Mouse (Mus musculus) brain, embryonic 18.5 days (tissue): ENCODE data around the gene Filip1.

Experiments
- DNase-seq: peaks from one replicate; pipeline ENCODE4 v3.0.0-alpha.2; 2012; ENCODE audit warnings: low read depth, low spot score

Filip1 gene

DNA sequence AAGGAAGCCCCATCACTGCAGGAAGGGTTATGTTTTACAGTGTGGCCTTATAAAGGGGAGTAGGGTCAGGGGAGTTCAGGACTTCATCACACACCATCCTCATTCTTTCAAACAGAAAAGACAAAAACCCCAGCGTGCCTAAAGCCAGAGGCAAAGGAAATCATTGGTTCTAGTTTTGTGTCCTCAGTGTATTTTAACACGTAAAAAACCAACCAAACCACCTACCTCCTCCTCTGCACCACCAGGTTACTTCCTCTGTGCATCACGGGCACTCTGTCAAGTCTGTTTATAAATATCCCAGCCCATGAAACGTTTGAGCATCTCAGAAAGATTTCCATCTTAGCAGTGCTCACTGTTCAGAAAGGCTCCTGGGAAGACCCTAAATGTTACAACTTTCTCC, 98.4 kb downstream of the Filip1 start:
- no peak for DNase-seq

DNA sequence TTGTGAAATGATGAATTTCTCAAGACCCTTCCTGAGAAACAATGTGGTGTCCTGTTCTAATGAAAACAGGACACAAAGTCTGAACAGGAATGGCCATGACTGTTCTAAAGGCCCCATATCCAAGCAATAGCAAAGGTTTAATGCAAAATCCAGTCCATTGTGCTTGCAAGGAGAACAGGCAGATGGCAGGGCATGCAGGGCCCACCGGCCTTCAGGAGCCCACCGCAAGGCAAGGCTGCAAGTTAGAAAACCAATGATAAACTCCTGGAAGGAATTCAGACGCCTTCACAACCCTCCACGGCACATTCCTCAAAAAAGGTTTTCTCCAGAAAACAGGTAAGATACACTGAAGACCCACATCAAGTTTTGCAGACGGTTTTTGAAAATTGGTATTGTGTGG, 99.7 kb downstream of the Filip1 start:
- DNase-seq: no peak

DNA sequence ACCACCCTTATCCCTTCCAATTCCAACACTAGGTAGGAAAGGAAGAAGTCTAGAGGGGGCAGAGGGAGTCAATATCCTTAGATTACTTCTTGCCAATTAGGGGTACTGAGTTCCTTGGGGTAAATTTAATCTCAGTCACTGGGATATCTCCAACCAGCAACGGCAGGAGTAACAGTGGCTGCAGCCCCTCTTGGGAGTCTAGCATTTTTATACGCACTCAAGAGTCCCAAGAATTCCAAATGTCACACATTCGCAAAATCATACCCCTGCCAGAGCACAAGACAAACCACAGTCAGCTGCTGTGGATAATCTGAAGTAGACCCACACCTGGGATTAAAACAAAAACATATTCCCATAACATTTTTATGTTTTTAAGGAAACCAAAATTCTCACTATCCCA, 102.5 kb downstream of the Filip1 start:
- DNase-seq: no peak

DNA sequence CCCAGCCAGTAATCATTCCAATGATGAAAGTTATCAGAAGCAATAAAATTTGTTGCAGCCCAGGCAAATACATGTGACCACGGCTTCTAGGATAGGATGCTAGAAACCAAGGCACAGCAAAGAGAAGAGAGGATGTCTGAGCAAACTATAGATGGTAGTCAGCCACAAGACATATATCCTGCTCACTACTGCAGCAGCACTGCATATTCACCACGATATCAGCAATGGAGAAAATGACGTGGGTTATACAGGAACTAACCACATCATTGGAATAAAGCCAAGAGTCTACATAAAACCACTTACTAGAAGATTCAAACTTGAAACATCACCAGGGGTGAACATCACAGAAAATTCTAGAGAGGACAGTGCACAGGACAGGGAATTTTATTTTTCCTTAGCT, 113.8 kb downstream of the Filip1 start:
- no peak for DNase-seq

DNA sequence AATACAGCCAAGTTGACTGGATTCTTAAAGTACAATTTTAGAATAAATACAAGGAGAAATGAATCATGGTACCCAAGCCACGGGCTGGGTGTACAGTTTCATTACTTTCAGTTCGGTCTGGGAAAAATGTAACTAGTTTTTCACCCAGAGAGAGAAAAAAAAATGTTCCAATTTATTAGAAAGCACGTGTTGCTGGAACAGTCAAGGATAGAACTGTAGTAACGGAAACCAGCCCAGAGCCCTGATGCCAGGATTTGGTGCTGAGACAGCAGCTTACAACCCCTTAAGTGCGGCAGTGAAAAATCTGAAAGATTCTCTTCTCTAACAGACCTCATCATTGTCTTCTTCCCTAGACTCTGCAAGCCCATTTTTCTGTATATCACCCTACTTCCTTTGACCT, 118.0 kb downstream of the Filip1 start:
- no peak for DNase-seq

DNA sequence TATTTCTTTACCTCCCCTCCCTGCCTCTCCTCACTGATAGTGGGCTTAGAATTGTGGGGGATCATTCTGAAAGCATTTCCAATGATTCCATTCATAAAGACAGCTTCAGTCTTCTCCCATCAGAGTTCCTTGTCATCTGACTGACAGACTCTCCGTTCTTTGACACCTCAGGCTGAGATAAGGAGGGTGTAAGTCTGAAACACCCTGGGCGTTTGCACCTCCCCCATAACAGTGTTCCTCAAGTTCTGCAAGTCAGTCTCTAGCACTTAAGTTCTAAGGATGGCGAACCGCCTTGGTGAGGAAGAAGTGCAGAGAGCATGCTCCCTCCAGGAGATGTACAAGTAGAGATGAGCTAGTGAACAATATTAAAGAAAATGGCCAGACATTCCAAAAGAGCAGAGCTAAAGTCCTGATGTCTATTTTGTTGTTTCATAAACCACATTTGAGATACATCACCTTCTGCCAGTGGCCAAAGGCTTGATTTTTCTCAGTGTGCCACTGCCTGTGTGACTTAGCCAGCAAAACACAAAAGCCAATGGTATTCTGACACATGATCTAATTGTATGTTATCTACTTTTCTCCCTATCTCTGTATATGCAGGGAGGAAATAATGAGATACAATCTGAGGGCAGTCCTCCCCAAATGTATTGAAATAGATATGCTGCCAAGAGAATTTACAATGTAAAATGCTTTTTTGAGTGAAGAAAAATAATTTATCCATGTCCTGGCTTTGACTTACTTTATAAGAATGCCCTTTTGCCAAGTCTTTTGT, 118.6 kb downstream of the Filip1 start:
- DNase-seq: no peak

DNA sequence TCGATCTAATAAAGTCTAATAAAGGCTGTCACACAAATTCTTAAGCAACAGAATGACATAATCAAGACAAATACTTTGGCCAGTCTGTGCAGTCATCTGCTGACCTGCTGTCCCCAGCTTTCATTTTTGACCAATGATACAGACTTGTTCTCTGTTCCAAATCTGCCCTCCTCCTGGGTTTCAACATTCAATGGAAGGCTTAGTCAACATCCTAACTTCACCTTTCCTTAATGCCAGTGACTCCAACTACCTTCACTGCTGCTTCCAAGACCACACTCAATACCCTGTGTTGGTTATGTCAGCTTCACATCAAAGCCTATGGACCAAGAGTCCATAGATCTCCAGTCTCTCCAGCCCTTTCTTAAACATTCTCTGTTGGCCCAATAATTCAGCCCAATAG, 120.5 kb downstream of the Filip1 start:
- DNase-seq: no peak

DNA sequence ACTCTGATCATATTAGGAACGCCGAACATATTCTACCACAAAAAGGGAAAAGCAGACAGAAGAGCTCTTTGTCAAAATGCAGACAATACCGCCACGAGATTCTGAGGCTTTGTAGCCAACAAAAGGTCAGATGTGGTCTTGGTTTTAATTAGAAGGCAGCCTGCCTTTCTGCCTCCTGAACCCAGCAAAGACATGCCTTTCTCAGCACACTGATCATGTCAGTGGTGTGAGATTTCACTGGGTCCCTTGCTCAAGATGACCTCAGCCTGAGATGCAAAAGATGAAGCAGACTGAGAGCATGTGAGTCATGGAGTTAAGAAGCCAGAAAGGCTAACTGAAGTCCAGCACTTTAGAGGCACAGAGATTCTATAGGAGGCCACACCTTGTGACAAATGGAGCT, 122.2 kb downstream of the Filip1 start:
- no peak for DNase-seq

DNA sequence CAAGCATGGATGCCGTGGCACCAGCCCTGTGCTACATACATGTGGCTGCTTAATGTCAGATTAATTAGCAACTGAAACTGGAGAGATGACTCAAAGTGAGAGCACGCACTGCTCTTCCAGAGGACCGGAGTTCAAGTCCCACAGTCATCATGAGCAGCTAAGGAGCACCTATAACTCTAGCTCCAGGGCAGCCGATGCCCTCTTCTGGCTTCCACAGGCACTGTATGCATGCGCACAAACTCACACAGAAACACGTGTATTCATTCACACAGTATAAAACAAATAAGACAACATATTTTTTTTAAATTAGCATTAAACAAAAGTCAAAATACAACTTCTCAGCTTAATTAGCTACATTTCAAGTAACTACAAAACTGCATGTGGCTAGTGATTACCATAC, 123.5 kb downstream of the Filip1 start:
- no peak for DNase-seq

DNA sequence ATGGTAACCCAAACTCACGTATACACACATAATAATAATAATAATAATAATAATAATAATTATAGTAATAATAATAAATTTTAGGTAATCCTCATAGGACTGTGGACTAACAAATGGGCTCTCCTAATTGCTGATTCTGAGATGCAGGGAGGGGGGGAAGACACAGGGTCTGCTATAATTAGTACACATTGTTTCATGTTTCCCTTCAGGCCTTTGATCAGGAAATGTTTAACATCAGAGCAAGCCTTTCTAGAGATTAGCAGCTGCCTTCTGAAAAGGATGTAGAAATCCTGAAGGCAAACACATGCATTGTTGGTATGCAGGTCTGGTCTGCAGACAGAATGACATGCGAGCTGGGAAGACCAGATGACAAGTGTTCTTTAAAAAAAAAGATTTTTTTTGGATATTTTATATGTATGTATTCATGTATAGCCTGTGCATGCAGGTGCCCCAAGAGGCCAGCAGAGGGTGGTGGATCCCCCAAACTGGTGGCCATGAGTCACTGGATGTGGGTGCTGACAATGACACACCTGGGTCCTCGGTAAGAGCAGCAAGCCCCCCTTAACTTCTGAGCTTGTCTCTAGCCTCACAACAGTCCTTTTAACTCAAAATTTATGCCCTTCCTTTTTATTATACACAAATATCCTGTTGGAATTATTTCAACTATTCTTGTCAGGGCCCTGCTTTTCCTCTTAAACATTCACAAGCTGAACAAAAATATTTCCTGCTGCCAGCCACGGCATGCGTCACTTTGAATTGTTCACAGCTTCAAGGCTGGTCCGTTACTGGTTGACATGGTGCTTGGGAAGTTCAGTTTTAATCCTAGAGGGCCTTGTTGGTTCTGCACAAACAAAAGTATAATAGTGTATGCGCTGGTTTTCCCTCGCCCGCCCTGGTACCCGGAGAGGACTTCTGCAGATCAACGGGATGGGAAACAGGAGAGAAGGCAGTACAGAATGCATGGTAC, 127.1 kb downstream of the Filip1 start:
- no peak for DNase-seq

DNA sequence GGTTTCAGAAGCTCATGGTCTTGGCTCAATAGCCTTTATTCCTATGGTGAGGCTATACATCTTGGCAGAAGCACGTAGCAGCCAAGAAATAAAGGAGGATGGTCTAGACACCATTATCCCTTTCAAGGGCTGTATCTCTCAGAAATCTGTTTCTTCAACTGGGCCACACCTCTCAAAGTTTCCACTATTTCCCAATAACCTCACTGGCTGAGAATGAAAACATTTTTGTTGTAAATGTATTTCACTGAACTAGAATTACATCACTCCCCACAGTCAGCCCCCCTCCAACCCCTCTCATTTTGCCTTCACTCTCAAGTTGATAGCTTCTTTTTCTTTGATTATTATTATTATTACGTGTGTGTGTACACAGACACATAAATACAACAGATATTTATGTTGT, 129.5 kb downstream of the Filip1 start:
- DNase-seq: no peak

DNA sequence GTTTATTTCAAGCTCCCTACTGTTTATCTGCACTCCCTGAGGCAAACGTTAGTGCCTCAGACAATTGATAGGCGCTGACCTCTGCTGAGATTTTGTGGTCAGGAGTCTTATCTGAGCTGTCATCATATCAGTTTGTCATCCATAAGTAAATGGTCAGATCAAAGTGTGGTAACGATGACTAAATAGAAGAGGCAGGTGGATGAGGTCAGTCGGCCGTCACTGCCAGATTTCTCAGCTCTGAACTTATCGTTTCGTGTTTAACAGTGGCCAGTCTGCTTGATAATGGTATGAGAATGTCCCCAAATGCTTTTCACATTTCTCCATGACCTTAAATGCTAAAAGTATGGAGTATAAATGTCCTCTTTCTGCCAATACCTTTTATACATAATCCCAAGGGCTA, 132.6 kb downstream of the Filip1 start:
- no peak for DNase-seq

DNA sequence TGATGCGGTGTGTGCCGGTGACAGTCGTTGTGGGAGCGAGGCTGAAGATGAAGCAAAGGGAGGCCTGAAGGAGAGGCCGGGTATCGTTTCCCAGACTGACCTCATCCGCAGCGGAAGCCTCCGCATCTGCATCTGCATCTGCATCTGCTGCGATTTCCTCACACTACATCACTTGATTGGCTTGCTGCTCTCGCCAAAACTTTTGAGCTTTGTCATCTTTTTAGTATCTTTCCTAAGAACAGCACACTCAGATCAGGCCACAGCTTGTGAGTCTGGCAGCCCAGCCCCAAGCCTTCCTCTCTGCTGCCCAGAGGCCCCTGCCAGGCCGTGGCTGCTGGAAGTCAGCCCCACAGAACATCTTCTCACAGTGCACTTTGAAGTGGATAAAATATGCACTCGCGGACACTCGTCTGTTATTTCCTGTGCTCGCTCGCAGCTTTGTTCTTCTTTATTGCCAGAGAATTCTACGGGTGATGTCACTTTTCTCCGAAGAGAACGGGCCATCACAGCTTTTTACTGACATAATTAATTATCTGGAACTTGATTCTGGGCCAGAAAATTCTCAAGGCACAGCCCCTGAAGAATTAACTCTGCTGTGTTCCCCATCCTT, 137.0 kb downstream of the Filip1 start:
- no peak for DNase-seq

DNA sequence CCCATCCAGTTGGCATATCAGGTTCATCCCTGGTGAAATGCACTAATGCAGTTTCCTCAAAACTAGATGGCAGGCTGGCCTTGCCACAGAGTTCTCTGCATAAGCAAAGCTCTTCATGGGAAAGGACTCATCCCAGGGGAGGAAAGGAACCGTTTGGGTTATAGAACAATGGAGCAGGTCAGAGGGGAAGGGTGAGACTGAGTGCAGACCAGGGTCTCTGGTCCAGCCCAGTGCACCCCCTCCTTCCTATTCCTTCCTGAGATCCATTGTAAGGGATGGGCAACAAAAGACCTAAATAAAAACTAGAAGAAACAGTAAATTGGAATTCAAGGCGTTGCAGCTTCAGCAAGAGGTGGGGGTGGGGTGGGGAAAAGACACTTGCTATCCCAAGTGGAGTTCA, 140.1 kb downstream of the Filip1 start:
- no peak for DNase-seq

DNA sequence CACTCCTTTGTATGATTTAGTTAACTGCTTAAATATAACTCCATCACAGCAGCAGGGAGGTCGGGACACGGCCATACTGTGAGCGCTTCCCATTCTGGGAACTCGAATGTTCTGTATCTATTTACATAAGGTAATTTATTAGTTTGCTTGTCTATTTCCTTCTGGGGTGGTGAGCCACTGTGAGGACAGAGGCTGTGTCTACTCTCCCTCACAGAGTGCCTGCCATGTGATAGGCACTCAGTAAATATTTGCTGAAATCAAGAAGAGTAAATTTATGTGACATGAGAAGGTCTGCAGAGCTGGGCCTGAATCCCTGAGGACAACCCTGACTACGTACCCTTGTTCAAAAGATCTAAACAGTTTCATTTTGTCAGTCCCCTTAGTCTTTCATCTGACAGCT, 143.1 kb downstream of the Filip1 start:
- no peak for DNase-seq

DNA sequence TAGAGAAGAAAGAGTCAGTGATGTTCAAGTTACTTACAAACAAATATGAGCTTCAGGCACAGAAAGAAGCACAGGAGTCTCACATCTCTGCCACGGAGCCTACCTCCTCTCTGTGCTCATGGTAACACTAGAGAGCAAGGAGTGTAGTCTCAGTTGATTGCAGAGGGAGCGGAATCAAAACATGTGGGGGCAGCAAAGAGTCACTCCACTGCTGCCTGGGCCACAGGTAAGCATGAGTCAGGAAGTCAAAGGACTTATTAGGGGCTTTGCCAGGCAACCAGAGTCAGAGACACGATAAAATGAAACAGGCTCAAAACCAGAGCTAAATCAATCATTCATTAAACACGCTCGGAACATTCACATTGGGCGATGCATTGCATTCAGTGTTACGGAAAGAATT, 146.7 kb downstream of the Filip1 start:
- DNase-seq: no peak

DNA sequence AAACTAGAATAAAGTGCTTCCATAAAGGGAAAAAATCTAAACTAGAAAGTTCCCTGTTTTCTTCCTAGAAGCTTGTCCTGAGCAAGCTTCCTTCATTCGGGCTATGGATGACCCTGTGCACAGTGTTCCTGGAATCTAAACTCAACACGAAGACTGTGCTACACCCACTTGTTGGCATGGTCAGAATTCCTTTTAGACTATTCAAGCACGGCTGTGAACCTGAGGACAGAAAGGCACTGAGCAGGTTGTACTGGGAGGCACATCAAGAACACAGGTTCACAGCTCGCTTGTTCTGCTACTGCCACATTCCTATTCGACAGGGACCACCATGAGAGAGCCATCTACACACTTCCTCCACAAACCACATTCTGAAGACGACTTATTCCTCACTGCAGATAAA, 150.1 kb downstream of the Filip1 start:
- DNase-seq: no peak

DNA sequence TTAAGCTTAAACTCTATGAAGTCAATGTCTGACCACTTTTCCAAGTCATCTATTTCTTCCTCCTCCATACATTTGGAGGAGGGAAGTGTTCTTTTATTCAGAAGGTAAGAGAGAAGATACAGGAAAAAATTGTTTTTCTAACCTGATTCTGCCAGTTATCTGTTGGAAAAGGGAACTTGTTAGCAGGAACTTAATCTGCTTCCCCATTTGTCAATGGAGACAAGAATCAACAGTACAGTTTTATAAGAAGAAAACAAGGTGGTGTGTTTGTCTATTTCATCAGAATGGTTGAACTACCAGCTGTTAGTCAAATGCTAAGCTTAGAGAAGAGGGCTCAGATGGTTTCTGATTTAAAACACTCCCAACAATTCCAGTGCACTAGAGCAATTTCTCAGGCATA, 165.6 kb downstream of the Filip1 start:
- no peak for DNase-seq

DNA sequence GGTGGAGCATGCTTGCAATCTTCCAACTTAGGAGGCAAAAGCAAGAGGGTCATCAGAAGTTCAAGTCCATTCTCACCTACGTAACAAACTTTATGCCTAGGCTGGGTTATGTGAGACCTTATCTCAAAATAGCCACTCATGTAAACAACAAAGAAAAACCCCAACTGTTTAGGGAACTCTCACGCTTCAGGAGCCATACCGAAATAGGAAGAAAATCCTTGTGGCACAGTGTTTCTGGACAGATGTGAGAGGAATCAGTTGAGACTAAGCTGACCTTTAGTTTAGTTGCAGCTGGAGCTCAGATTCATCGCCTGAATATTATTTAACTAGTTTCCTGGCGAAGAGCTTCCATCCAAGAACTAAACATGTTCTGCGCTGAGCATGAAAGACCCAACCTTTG, 170.0 kb downstream of the Filip1 start:
- DNase-seq: no peak

DNA sequence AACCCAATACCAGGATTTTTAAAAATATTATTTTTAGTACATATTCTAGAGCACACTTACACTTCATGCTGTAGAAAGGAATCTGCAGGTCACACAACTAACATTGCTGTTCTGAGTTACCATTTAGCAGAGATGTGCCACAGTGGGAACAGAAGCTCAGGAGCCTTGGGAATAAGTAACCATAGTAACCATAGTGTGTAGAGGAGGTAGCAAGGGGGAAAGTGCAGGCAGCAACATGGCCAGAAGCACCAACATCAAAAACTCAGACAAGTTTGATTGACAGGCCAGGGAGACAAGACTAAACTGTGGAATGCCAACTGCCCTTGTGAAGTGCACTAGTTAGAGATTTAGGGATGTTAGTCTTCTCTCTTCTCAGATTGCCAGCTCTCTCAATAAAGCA, 170.6 kb downstream of the Filip1 start:
- no peak for DNase-seq

DNA sequence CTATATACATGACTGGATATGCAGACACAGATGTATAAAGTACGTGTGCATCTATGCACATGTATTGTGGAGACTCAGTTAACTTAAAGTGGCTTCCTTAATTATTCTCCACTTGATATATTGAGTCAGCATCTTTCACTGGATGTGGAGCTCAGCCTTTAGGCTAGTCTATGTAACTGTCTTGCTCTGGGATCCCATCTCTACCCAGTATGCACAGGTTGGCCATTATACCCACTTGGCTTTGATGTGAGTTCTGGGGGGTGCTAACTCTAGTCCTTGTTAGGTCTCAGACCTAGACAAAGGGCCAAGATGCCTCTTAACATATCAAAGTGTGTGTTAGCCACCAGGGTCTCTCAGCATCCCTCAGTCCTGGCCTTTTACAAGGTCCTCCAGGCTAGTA, 181.4 kb downstream of the Filip1 start:
- DNase-seq: no peak

DNA sequence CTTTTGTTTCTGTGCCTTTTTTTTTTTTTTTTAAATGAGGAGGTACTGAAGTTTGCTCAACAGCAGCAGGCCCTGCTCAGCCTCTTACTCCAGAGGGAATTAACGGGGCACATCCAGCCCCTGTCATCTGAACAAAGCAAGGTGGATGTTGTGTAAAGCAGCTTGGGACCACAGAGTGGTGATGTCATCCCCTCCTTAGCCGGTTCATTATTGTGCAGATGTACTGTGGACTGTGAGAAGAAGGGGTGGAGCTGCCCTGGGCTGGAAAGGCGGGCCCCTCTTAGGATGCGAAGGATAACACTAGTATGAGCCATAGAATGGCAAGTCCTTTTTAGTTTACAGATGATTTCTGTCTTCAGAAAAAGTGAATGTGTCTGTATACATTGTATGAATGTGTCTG, 181.8 kb downstream of the Filip1 start:
- DNase-seq: no peak
